Mouse (Mus musculus): Measurements from ENCODE around the gene Sort1.

The Sort1 gene

GRCm38 (mm10) chr3:108383485-108384354, 99.8 kb downstream of the Sort1 start, which contains the start of gene Psrc1:
TSS of gene Psrc1 (plus strand) at chr3:108383839.
- DNase-seq (ENCODE audit: low spot score): peak; percentile 83

GRCm38 (mm10) chr3:108384425-108384824, 100.5 kb downstream of the Sort1 start:
- DNase-seq (ENCODE audit: low spot score): no peak

- DNase-seq (ENCODE audit: low spot score): no peak
Observed at GRCm38 (mm10) chr3:108386186-108386585, 102.3 kb downstream of the Sort1 start.

- peak; percentile 84 for DNase-seq (ENCODE audit: low spot score)
Observed at GRCm38 (mm10) chr3:108389111-108389545, 105.2 kb downstream of the Sort1 start.

- no peak for DNase-seq (ENCODE audit: low spot score)
Observed at GRCm38 (mm10) chr3:108392299-108392698, 108.4 kb downstream of the Sort1 start.

- no peak for DNase-seq (ENCODE audit: low spot score)
Observed at GRCm38 (mm10) chr3:108392793-108393192, 108.9 kb downstream of the Sort1 start.

- DNase-seq (ENCODE audit: low spot score): no peak
Observed at GRCm38 (mm10) chr3:108398281-108398680, 114.4 kb downstream of the Sort1 start.

GRCm38 (mm10) chr3:108400442-108400841, 116.6 kb downstream of the Sort1 start:
- DNase-seq (ENCODE audit: low spot score): no peak

- peak; percentile 86 for DNase-seq (ENCODE audit: low spot score)
Observed at GRCm38 (mm10) chr3:108401692-108402527, 118.0 kb downstream of the Sort1 start.

GRCm38 (mm10) chr3:108402528-108402920, 118.6 kb downstream of the Sort1 start:
- no peak for DNase-seq (ENCODE audit: low spot score)

- no peak for DNase-seq (ENCODE audit: low spot score)
Observed at GRCm38 (mm10) chr3:108405536-108406305, 121.8 kb downstream of the Sort1 start.

GRCm38 (mm10) chr3:108406306-108406885, 122.5 kb downstream of the Sort1 start:
- no peak for DNase-seq (ENCODE audit: low spot score)

- DNase-seq (ENCODE audit: low spot score): no peak
Observed at GRCm38 (mm10) chr3:108408517-108409008, 124.7 kb downstream of the Sort1 start.

- no peak for DNase-seq (ENCODE audit: low spot score)
Observed at GRCm38 (mm10) chr3:108409656-108410358, 125.9 kb downstream of the Sort1 start.

- no peak for DNase-seq (ENCODE audit: low spot score)
Observed at GRCm38 (mm10) chr3:108410359-108410714, 126.5 kb downstream of the Sort1 start.

Measured in testis, postnatal 14 days (tissue).